Mouse (Mus musculus) CH12.LX (cell line): Measurements from ENCODE around the gene Col4a4.
A peak's percentile ranks its signal among the peaks of the same experiment; 100 is the strongest.

ENCODE experiments used
- BHLHE40 ChIP-seq: IDR thresholded peaks from 2 replicates; pipeline ENCODE4 v1.6.1; 2011; ENCODE audit warnings: mild to moderate bottlenecking, low read depth, low read length, improper control_type of control experiment
- CHD1 ChIP-seq: IDR thresholded peaks from 2 replicates; pipeline ENCODE4 v1.6.1; 2012; ENCODE audit warnings: low read depth, low read length, improper control_type of control experiment, inconsistent platforms
- CTCF ChIP-seq, 2 experiments: IDR thresholded peaks in 1 of 2; conservative IDR thresholded peaks in 1 of 2; 2 replicates each; pipeline ENCODE4 v1.5.1; 2011 to 2012; ENCODE audit warnings: low read depth in 2 of 2, low read length in 2 of 2, improper control_type of control experiment in 1 of 2, inconsistent platforms in 1 of 2, mild to moderate bottlenecking in 1 of 2, moderate library complexity in 1 of 2
- EP300 ChIP-seq: IDR thresholded peaks from 2 replicates; pipeline ENCODE4 v1.6.1; 2011; ENCODE audit warnings: low read length, improper control_type of control experiment
- HCFC1 ChIP-seq: IDR thresholded peaks from 2 replicates; pipeline ENCODE4 v1.6.1; 2012; ENCODE audit warnings: low read depth, mild to moderate bottlenecking, inconsistent platforms, low read length, improper control_type of control experiment
- IRF4 ChIP-seq: IDR thresholded peaks from 2 replicates; pipeline ENCODE4 v1.6.1; 2014; ENCODE audit warnings: low read depth, mild to moderate bottlenecking, inconsistent platforms, low read length, improper control_type of control experiment
- JUND ChIP-seq: conservative IDR thresholded peaks from 2 replicates; pipeline ENCODE4 v1.6.1; 2011; ENCODE audit warnings: low read depth, low read length, improper control_type of control experiment
- MXI1 ChIP-seq: IDR thresholded peaks from 2 replicates; pipeline ENCODE4 v1.6.1; 2011; ENCODE audit warnings: mild to moderate bottlenecking, low read depth, low read length, improper control_type of control experiment
- POLR2A ChIP-seq: IDR thresholded peaks from 2 replicates; pipeline ENCODE4 v1.6.1; 2011; ENCODE audit warnings: low read depth, mild to moderate bottlenecking, improper control_type of control experiment, low read length
- SIN3A ChIP-seq: IDR thresholded peaks from 2 replicates; pipeline ENCODE4 v1.6.1; 2012; ENCODE audit warnings: low read length, improper control_type of control experiment, inconsistent platforms
- TCF12 ChIP-seq: IDR thresholded peaks from 2 replicates; pipeline ENCODE4 v1.6.1; 2014; ENCODE audit warnings: low read depth, mild to moderate bottlenecking, inconsistent platforms, low read length, improper control_type of control experiment
- USF1 ChIP-seq: IDR thresholded peaks from 2 replicates; pipeline ENCODE4 v1.6.1; 2014; ENCODE audit warnings: low read depth, mild to moderate bottlenecking, inconsistent platforms, low read length, improper control_type of control experiment

DNA sequence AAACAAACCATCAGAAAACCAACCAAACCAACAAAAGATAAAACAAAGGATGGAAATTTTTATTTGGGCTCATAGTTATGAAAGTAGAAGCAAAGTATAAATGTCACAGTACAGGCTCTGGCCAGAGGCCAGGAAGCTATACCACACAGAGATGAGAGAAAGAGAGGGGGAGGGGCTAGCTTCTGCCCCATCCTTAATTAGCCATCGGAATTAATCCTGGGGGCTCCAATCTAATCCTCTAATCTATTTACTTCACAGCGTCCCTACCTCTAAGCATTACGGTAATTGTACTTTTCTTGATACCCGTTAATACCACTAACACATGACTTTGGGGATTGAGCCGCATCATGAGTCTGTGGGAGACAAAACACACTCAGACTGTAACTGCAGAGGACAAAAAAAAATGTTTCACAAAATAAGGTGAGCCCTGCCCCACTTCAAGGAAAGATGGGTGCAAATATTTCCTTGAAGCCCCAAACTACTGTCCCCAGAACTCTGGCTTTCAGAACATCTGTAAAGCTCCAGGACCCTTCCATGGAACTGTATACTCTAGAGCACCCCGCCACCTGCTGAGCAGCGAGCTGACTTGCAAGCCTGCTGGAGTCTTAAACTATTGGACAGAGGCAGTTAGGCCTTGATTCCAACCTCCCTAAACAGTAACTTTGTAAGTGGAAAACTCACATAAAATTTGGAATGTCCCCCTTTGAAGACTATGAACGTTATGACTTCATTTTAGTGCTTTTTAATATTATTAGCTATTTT, 41.3 kb downstream of the Col4a4 start:
- TF ChIP-seq HCFC1 (no peak), CTCF (conservative IDR thresholded peaks at IDR 0.05 in 1 of 2, IDR thresholded peaks at IDR 0.05 in 1 of 2; ENCODE audit: low read depth in 2 of 2, low read length in 2 of 2) (peak in 1 of 2 experiments; percentile 15; a peak in 1 of 4 replicates), SIN3A (no peak), TCF12 (no peak), POLR2A (no peak), JUND (no peak), CHD1 (no peak), MXI1 (no peak), USF1 (no peak), EP300 (no peak), BHLHE40 (no peak), IRF4 (no peak)
